Mouse (Mus musculus): ENCODE data around the gene Gpc5. TPM values are rescaled to one million over a fixed set of nuclear protein-coding genes. Genes with fewer than 3 reads are reported as not detected.

The Gpc5 gene
- polyA plus RNA-seq, 1 experiment = not detected

DNA sequence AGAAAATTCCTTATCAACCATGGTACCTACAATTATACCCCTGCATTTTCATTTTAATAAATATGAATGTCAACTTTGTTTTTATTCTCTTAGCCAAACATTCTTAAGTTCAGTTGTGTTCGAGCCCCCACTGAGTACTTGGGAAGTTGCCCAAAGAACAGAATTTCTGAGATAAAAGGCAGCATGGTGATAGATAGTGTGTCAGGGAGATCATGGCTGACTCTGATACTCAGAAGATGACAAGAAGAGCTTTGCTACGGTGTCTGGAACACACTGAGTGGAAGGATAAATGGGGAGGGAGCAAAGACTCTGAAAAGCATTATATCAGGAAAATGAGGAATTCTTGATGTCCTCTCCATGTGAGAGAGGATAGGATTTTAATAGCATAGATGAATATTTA, 898.7 kb downstream of the Gpc5 start:
- no peaks in the 10 kb centered on the region for H3K4me1 ChIP-seq (ENCODE audit: control insufficient read depth, insufficient read depth, insufficient read length, low read length)
- no peak overlapping the region for H3K4me3 ChIP-seq (ENCODE audit: low read depth, low read length)
- no peak for TF ChIP-seq POLR2A (IDR thresholded peaks at IDR 0.05; ENCODE audit: low read depth, low read length)
- TF ChIP-seq CTCF (IDR thresholded peaks at IDR 0.05; ENCODE audit: extremely low read depth, insufficient read length, insufficient replicate concordance, low read depth, low read length) = no peak
- H3K27ac ChIP-seq (ENCODE audit: insufficient read depth, low read depth, low read length) = no peak overlapping the region
- no peaks in the 10 kb centered on the region for H3K27me3 ChIP-seq (ENCODE audit: control insufficient read depth, insufficient read depth, low read length)
- H3K36me3 ChIP-seq (ENCODE audit: control insufficient read depth, insufficient read depth, low read length) = no peaks in the 10 kb centered on the region
- WGBS = 60% methylated on average over 2 of the region's 2 CpGs

GRCm38 (mm10) chr14:115993520-115994106, 901.6 kb downstream of the Gpc5 start:
- Histone ChIP-seq H3K27me3 (ENCODE audit: control insufficient read depth, insufficient read depth, low read length) (no peaks in the 10 kb centered on the region), H3K27ac (ENCODE audit: insufficient read depth, low read depth, low read length) (no peak overlapping the region), H3K4me1 (ENCODE audit: control insufficient read depth, insufficient read depth, insufficient read length, low read length) (no peaks in the 10 kb centered on the region), H3K4me3 (ENCODE audit: low read depth, low read length) (no peak overlapping the region), H3K36me3 (ENCODE audit: control insufficient read depth, insufficient read depth, low read length) (no peaks in the 10 kb centered on the region)
- 45% methylated on average over 5 of the region's 5 CpGs for WGBS
- no peak for TF ChIP-seq POLR2A (IDR thresholded peaks at IDR 0.05; ENCODE audit: low read depth, low read length)
- no peak for TF ChIP-seq CTCF (IDR thresholded peaks at IDR 0.05; ENCODE audit: extremely low read depth, insufficient read length, insufficient replicate concordance, low read depth, low read length)

DNA sequence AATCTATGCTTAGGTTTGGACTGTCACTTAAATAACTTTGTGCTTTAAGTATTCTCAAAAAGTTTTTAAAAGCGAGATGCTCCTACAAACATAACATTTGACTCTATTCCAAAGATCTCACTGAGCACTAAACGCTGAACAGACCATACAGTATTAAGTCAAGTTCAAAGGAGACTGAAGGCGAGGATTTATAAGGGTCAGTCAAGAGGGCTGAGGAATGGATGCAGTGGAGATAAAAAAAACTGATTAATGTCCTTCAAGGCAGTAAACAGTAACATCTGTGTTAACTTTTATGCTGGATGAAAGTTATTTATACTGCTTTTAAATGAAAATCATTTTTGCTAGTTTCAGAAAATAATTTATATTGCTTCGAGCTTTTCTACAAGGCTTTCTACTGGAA, 906.9 kb downstream of the Gpc5 start:
- WGBS = 73% methylated on average over 4 of the region's 4 CpGs
- Histone ChIP-seq H3K36me3 (ENCODE audit: control insufficient read depth, insufficient read depth, low read length) (no peaks in the 10 kb centered on the region), H3K27me3 (ENCODE audit: control insufficient read depth, insufficient read depth, low read length) (no peaks in the 10 kb centered on the region), H3K4me3 (ENCODE audit: low read depth, low read length) (no peak overlapping the region), H3K4me1 (ENCODE audit: control insufficient read depth, insufficient read depth, insufficient read length, low read length) (no peaks in the 10 kb centered on the region), H3K27ac (ENCODE audit: insufficient read depth, low read depth, low read length) (no peak overlapping the region)
- no peak for TF ChIP-seq POLR2A (IDR thresholded peaks at IDR 0.05; ENCODE audit: low read depth, low read length)
- TF ChIP-seq CTCF (IDR thresholded peaks at IDR 0.05; ENCODE audit: extremely low read depth, insufficient read length, insufficient replicate concordance, low read depth, low read length) = no peak

- Histone ChIP-seq H3K4me1 (ENCODE audit: control insufficient read depth, insufficient read depth, insufficient read length, low read length) (no peaks in the 10 kb centered on the region), H3K36me3 (ENCODE audit: control insufficient read depth, insufficient read depth, low read length) (no peaks in the 10 kb centered on the region), H3K27ac (ENCODE audit: insufficient read depth, low read depth, low read length) (no peak overlapping the region), H3K4me3 (ENCODE audit: low read depth, low read length) (no peak overlapping the region), H3K27me3 (ENCODE audit: control insufficient read depth, insufficient read depth, low read length) (no peaks in the 10 kb centered on the region)
- TF ChIP-seq CTCF (IDR thresholded peaks at IDR 0.05; ENCODE audit: extremely low read depth, insufficient read length, insufficient replicate concordance, low read depth, low read length) (no peak), POLR2A (IDR thresholded peaks at IDR 0.05; ENCODE audit: low read depth, low read length) (no peak)
- WGBS = 59% methylated on average over 4 of the region's 4 CpGs
Observed at GRCm38 (mm10) chr14:116087010-116087409, 995.0 kb downstream of the Gpc5 start.

DNA sequence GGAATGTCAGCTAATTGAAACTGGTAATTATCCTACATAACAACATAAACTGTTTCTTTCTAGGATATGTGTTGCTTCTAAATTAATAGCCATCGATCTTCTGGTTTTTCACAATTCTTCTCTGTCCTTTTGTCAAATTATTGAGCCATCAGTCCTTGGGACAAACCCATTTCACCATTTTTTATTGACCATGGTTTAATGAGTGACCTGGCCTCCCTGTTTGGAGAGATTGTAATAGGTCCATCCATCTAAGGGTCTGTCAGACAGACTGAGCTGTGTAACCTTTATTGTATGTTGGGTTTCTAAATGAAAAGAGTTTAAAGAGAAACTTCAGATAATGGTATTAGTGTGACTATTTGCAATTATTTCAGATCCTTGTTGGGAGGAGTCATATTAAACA, 1035.9 kb downstream of the Gpc5 start:
- H3K4me3 ChIP-seq (ENCODE audit: low read depth, low read length) = no peak overlapping the region
- no peak for TF ChIP-seq POLR2A (IDR thresholded peaks at IDR 0.05; ENCODE audit: low read depth, low read length)
- TF ChIP-seq CTCF (IDR thresholded peaks at IDR 0.05; ENCODE audit: extremely low read depth, insufficient read length, insufficient replicate concordance, low read depth, low read length) = no peak
- H3K27ac ChIP-seq (ENCODE audit: insufficient read depth, low read depth, low read length) = no peak overlapping the region
- no peaks in the 10 kb centered on the region for H3K4me1 ChIP-seq (ENCODE audit: control insufficient read depth, insufficient read depth, insufficient read length, low read length)
- no peaks in the 10 kb centered on the region for H3K27me3 ChIP-seq (ENCODE audit: control insufficient read depth, insufficient read depth, low read length)
- no peaks in the 10 kb centered on the region for H3K36me3 ChIP-seq (ENCODE audit: control insufficient read depth, insufficient read depth, low read length)
- WGBS = 49% methylated on average over 1 of the region's 1 CpGs

DNA sequence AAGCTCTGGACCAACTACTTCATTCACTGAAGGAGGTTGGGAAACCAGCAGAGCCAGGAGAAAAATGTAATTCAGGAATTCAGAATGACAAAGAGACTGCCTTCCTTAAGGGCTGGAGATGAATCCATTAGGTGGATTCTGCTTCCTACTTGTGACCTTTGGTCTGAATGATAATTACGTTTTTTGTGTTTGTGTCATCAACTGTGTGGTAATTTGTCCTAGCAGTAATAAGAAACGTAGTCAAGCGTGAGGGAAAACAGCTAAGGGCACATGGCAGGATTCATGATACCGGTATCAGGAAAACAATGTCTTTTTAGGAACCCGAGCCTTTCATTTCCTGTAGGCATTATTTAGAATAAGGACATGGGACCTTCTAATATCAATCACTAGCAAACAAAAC, 1045.3 kb downstream of the Gpc5 start:
- TF ChIP-seq CTCF (IDR thresholded peaks at IDR 0.05; ENCODE audit: extremely low read depth, insufficient read length, insufficient replicate concordance, low read depth, low read length) (no peak), POLR2A (IDR thresholded peaks at IDR 0.05; ENCODE audit: low read depth, low read length) (no peak)
- no peaks in the 10 kb centered on the region for H3K27me3 ChIP-seq (ENCODE audit: control insufficient read depth, insufficient read depth, low read length)
- H3K4me3 ChIP-seq (ENCODE audit: low read depth, low read length) = no peak overlapping the region
- H3K27ac ChIP-seq (ENCODE audit: insufficient read depth, low read depth, low read length) = no peak overlapping the region
- H3K4me1 ChIP-seq (ENCODE audit: control insufficient read depth, insufficient read depth, insufficient read length, low read length) = no peaks in the 10 kb centered on the region
- no peaks in the 10 kb centered on the region for H3K36me3 ChIP-seq (ENCODE audit: control insufficient read depth, insufficient read depth, low read length)
- 69% methylated on average over 5 of the region's 5 CpGs for WGBS

DNA sequence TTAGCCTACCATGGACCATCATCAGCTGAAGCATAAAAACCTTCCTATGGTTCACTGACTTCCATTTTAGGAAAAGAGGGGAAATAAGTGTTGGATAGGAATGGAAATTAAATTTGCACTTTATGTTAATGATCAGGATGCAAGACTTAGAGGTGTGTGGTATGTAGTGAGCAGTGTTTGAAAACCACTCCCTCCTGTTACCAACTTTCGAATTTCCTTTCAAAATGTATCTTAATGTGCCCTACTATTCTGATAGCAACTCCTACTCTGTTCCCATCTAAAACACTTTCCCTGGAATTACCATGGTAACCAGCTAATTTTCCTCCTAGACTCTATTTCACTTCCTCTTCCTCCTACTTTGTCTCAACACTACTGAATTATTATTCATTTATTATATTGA, 1045.8 kb downstream of the Gpc5 start:
- no peak overlapping the region for H3K27ac ChIP-seq (ENCODE audit: insufficient read depth, low read depth, low read length)
- no peaks in the 10 kb centered on the region for H3K36me3 ChIP-seq (ENCODE audit: control insufficient read depth, insufficient read depth, low read length)
- TF ChIP-seq CTCF (IDR thresholded peaks at IDR 0.05; ENCODE audit: extremely low read depth, insufficient read length, insufficient replicate concordance, low read depth, low read length) (no peak), POLR2A (IDR thresholded peaks at IDR 0.05; ENCODE audit: low read depth, low read length) (no peak)
- no peaks in the 10 kb centered on the region for H3K27me3 ChIP-seq (ENCODE audit: control insufficient read depth, insufficient read depth, low read length)
- no peaks in the 10 kb centered on the region for H3K4me1 ChIP-seq (ENCODE audit: control insufficient read depth, insufficient read depth, insufficient read length, low read length)
- H3K4me3 ChIP-seq (ENCODE audit: low read depth, low read length) = no peak overlapping the region
- 47% methylated on average over 1 of the region's 1 CpGs for WGBS
